7 mouse cellular contexts compared by ENCODE assay signal in genomic region chr1:36821918-36822317, GRCm38 (mm10).
DNase-seq lines count a peak whose midpoint lies in the region; ATAC-seq and TF ChIP-seq lines count a peak whose summit lies in the region.
"Not testable (repeated sequence)": the region's sequence is repeated elsewhere in the genome, so short reads cannot be mapped to it uniquely, and the experiment has no call there.

No protein-coding gene starts in this region.

- peak; percentile 9 for DNase-seq in cerebellum, adult 9-10 months
- DNase-seq in hindbrain, postnatal 0 days (ENCODE audit: low spot score); layer of hippocampus, adult 2 months (ENCODE audit: low spot score in 2 of 2); liver, postnatal 0 days: not testable (repeated sequence)
- DNase-seq in lung, postnatal 36 days: peak; percentile 17
- peak; percentile 30 for DNase-seq in thymus, postnatal 14 days

- not testable (repeated sequence) for H3K27me3 ChIP-seq in E14TG2a.4 (ENCODE audit: insufficient read depth, low read length); hindbrain, postnatal 0 days (ENCODE audit: insufficient read depth, low read length); liver, postnatal 0 days (ENCODE audit: insufficient read depth, low read length)

- peaks cover 99% of the 10 kb centered on the region for H3K36me3 ChIP-seq in E14TG2a.4 (ENCODE audit: insufficient read depth, low read length)
- H3K36me3 ChIP-seq in hindbrain, postnatal 0 days (ENCODE audit: insufficient read depth, low read length): peaks cover 60% of the 10 kb centered on the region
- H3K36me3 ChIP-seq in liver, postnatal 0 days (replicated peaks; ENCODE audit: insufficient read depth, low read length): peaks cover 83% of the 10 kb centered on the region

- peak; percentile 18 for TF ChIP-seq CTCF in E14TG2a.4 (conservative IDR thresholded peaks at IDR 0.05; ENCODE audit: low read length)
- peak; percentile 22; the same call in 1 of the 2 replicates for TF ChIP-seq CTCF in hindbrain, postnatal 0 days (IDR thresholded peaks at IDR 0.05; ENCODE audit: low read depth)
- TF ChIP-seq CTCF in layer of hippocampus, adult 2 months (conservative IDR thresholded peaks at IDR 0.05): peak; percentile 69
- peak; percentile 40 for TF ChIP-seq CTCF in liver, postnatal 0 days (IDR thresholded peaks at IDR 0.05; ENCODE audit: low read depth)

- peaks cover 17% of the 10 kb centered on the region; the same call in 1 of the 2 replicates for H3K4me1 ChIP-seq in E14TG2a.4 (replicated peaks; ENCODE audit: low read depth, low read length)
- not testable (repeated sequence) for H3K4me1 ChIP-seq in hindbrain, postnatal 0 days (ENCODE audit: insufficient read depth, low read length); liver, postnatal 0 days (ENCODE audit: insufficient read depth)

- WGBS in hindbrain, postnatal 0 days: 94% methylated on average over 4 of the region's 4 CpGs
- WGBS in liver, postnatal 0 days (ENCODE audit: insufficient replicate concordance): 84% methylated on average over 4 of the region's 4 CpGs

- not testable (repeated sequence) for H3K4me2 ChIP-seq in hindbrain, postnatal 0 days (ENCODE audit: low read depth, low read length); liver, postnatal 0 days (ENCODE audit: low read depth, low read length)

- ATAC-seq in hindbrain, postnatal 0 days; liver, postnatal 0 days: not testable (repeated sequence)

- TF ChIP-seq EP300 in liver, postnatal 0 days (IDR thresholded peaks at IDR 0.05; ENCODE audit: low read depth): not testable (repeated sequence)

- H3K9ac ChIP-seq in hindbrain, postnatal 0 days (replicated peaks; ENCODE audit: low read length); liver, postnatal 0 days (replicated peaks): not testable (repeated sequence)

- H3K27ac ChIP-seq in hindbrain, postnatal 0 days; layer of hippocampus, adult 2 months; liver, postnatal 0 days (ENCODE audit: low read depth): not testable (repeated sequence)

- not testable (repeated sequence) for H3K9me3 ChIP-seq in E14TG2a.4 (ENCODE audit: low read length); hindbrain, postnatal 0 days (ENCODE audit: low read length); liver, postnatal 0 days (ENCODE audit: low read length)

- not testable (repeated sequence) for H3K4me3 ChIP-seq in E14TG2a.4 (replicated peaks; ENCODE audit: low read length); hindbrain, postnatal 0 days (ENCODE audit: low read length); layer of hippocampus, adult 2 months; liver, postnatal 0 days (ENCODE audit: low read depth, low read length)

Comparison
In these comparisons a context has a peak if more than half of its experiments do, and no peak if none do; other contexts are left out.
1. CTCF ChIP-seq: peak in every context shown above with its lines; median percentile 69 in layer of hippocampus, adult 2 months; 40 in liver, postnatal 0 days; 22 in hindbrain, postnatal 0 days; 18 in E14TG2a.4.